Mouse (Mus musculus): Measurements from ENCODE around the gene Fank1. TPM values are rescaled to one million over a fixed set of nuclear protein-coding genes. Genes with fewer than 3 reads are reported as not detected.
"Not testable (repeated sequence)": the region's sequence is repeated elsewhere in the genome, so short reads cannot be mapped to it uniquely, and the experiment has no call there.

Fank1 gene
- polyA plus RNA-seq, 1 experiment from 2014 or later, result 0.42 TPM

- WGBS, result 76% methylated on average over 5 of the region's 5 CpGs
- no peak overlapping the region for H3K4me3 ChIP-seq (replicated peaks; ENCODE audit: low read depth, low read length)
- no peaks in the 10 kb centered on the region for H3K36me3 ChIP-seq (ENCODE audit: insufficient read depth, low read length)
- H3K9me3 ChIP-seq (replicated peaks; ENCODE audit: low read length), result no peaks in the 10 kb centered on the region
- no peaks in the 10 kb centered on the region for H3K27me3 ChIP-seq (ENCODE audit: insufficient read depth, low read length)
- H3K4me1 ChIP-seq (replicated peaks; ENCODE audit: insufficient read depth, low read length), result no peaks in the 10 kb centered on the region
- no peak overlapping the region for H3K27ac ChIP-seq
- H3K9ac ChIP-seq (ENCODE audit: low read depth, low read length), result no peak overlapping the region
- TF ChIP-seq CTCF (IDR thresholded peaks at IDR 0.05; ENCODE audit: low read depth), result no peak
- DNase-seq (ENCODE audit: low spot score), result no peak
- no peak for ATAC-seq (replicated peaks; ENCODE audit: low FRiP score, low read depth)
- no peak overlapping the region for H3K4me2 ChIP-seq (ENCODE audit: low read length)
Observed at GRCm38 (mm10) chr7:133872701-133873100, 96.0 kb downstream of the Fank1 start.

GRCm38 (mm10) chr7:133876139-133876538, 99.5 kb downstream of the Fank1 start:
- Histone ChIP-seq H3K27ac (no peak overlapping the region), H3K27me3 (ENCODE audit: insufficient read depth, low read length) (no peaks in the 10 kb centered on the region), H3K9ac (ENCODE audit: low read depth, low read length) (no peak overlapping the region), H3K9me3 (replicated peaks; ENCODE audit: low read length) (no peaks in the 10 kb centered on the region), H3K4me1 (replicated peaks; ENCODE audit: insufficient read depth, low read length) (no peaks in the 10 kb centered on the region), H3K36me3 (ENCODE audit: insufficient read depth, low read length) (no peaks in the 10 kb centered on the region), H3K4me2 (ENCODE audit: low read length) (no peak overlapping the region), H3K4me3 (replicated peaks; ENCODE audit: low read depth, low read length) (no peak overlapping the region)
- no peak for TF ChIP-seq CTCF (IDR thresholded peaks at IDR 0.05; ENCODE audit: low read depth)
- no peak for DNase-seq (ENCODE audit: low spot score)
- ATAC-seq (replicated peaks; ENCODE audit: low FRiP score, low read depth), result no peak
- 72% methylated on average over 3 of the region's 3 CpGs for WGBS

GRCm38 (mm10) chr7:133876646-133877342, 100.1 kb downstream of the Fank1 start:
- Histone ChIP-seq H3K36me3 (ENCODE audit: insufficient read depth, low read length) (no peaks in the 10 kb centered on the region), H3K9me3 (replicated peaks; ENCODE audit: low read length) (no peaks in the 10 kb centered on the region), H3K4me2 (ENCODE audit: low read length) (no peak overlapping the region), H3K27ac (no peak overlapping the region), H3K27me3 (ENCODE audit: insufficient read depth, low read length) (no peaks in the 10 kb centered on the region), H3K4me3 (replicated peaks; ENCODE audit: low read depth, low read length) (no peak overlapping the region), H3K9ac (ENCODE audit: low read depth, low read length) (no peak overlapping the region), H3K4me1 (replicated peaks; ENCODE audit: insufficient read depth, low read length) (no peaks in the 10 kb centered on the region)
- DNase-seq (ENCODE audit: low spot score) (no peak), ATAC-seq (replicated peaks; ENCODE audit: low FRiP score, low read depth) (no peak)
- WGBS, result 59% methylated on average over 17 of the region's 17 CpGs
- no peak for TF ChIP-seq CTCF (IDR thresholded peaks at IDR 0.05; ENCODE audit: low read depth)

GRCm38 (mm10) chr7:133879761-133880160, 103.1 kb downstream of the Fank1 start:
- Histone ChIP-seq H3K9ac (ENCODE audit: low read depth, low read length) (no peak overlapping the region), H3K27ac (no peak overlapping the region), H3K4me3 (replicated peaks; ENCODE audit: low read depth, low read length) (no peak overlapping the region), H3K4me2 (ENCODE audit: low read length) (no peak overlapping the region), H3K9me3 (replicated peaks; ENCODE audit: low read length) (no peaks in the 10 kb centered on the region), H3K27me3 (ENCODE audit: insufficient read depth, low read length) (no peaks in the 10 kb centered on the region), H3K4me1 (replicated peaks; ENCODE audit: insufficient read depth, low read length) (no peaks in the 10 kb centered on the region), H3K36me3 (ENCODE audit: insufficient read depth, low read length) (no peaks in the 10 kb centered on the region)
- TF ChIP-seq CTCF (IDR thresholded peaks at IDR 0.05; ENCODE audit: low read depth), result no peak
- WGBS, result 80% methylated on average over 8 of the region's 8 CpGs
- ATAC-seq (replicated peaks; ENCODE audit: low FRiP score, low read depth) (no peak), DNase-seq (ENCODE audit: low spot score) (no peak)

- not testable (repeated sequence) for DNase-seq (ENCODE audit: low spot score); H3K4me2 ChIP-seq (ENCODE audit: low read length); H3K4me1 ChIP-seq (replicated peaks; ENCODE audit: insufficient read depth, low read length); H3K27me3 ChIP-seq (ENCODE audit: insufficient read depth, low read length); H3K4me3 ChIP-seq (replicated peaks; ENCODE audit: low read depth, low read length); H3K9me3 ChIP-seq (replicated peaks; ENCODE audit: low read length); H3K9ac ChIP-seq (ENCODE audit: low read depth, low read length); H3K27ac ChIP-seq; H3K36me3 ChIP-seq (ENCODE audit: insufficient read depth, low read length); ATAC-seq (replicated peaks; ENCODE audit: low FRiP score, low read depth)
- 68% methylated on average over 5 of the region's 9 CpGs for whole genome bisulfite sequencing
Observed at GRCm38 (mm10) chr7:133884759-133885431, 108.2 kb downstream of the Fank1 start.

- 79% methylated on average over 19 of the region's 19 CpGs for WGBS
Observed at GRCm38 (mm10) chr7:133888926-133889920, 112.6 kb downstream of the Fank1 start.

More at GRCm38 (mm10) chr7:133888926-133889920, 112.6 kb downstream of the Fank1 start:
- DNase-seq (ENCODE audit: low spot score), result no peak
- no peak for TF ChIP-seq CTCF (IDR thresholded peaks at IDR 0.05; ENCODE audit: low read depth)
- Histone ChIP-seq H3K27ac (no peak overlapping the region), H3K9ac (ENCODE audit: low read depth, low read length) (no peak overlapping the region), H3K4me1 (replicated peaks; ENCODE audit: insufficient read depth, low read length) (no peaks in the 10 kb centered on the region), H3K9me3 (replicated peaks; ENCODE audit: low read length) (no peaks in the 10 kb centered on the region), H3K27me3 (ENCODE audit: insufficient read depth, low read length) (no peaks in the 10 kb centered on the region), H3K4me3 (replicated peaks; ENCODE audit: low read depth, low read length) (no peak overlapping the region), H3K36me3 (ENCODE audit: insufficient read depth, low read length) (no peaks in the 10 kb centered on the region), H3K4me2 (ENCODE audit: low read length) (no peak overlapping the region)
- no peak for ATAC-seq (replicated peaks; ENCODE audit: low FRiP score, low read depth)

Data from kidney, postnatal 0 days (tissue).